Mouse (Mus musculus) bone marrow macrophage, adult 2 months (primary cell): ENCODE results near the gene Med21.

ENCODE experiments used
- CTCF ChIP-seq: IDR thresholded peaks from 2 replicates; pipeline ENCODE4 v1.5.1; 2012; ENCODE audit warnings: low read depth, mild to moderate bottlenecking, low read length, moderate library complexity
- POLR2A ChIP-seq: IDR thresholded peaks from 2 replicates; pipeline ENCODE4 v1.6.1; 2012; ENCODE audit warnings: mild to moderate bottlenecking, low read depth, low read length, borderline replicate concordance

GRCm38 (mm10) chr6:146643184-146643570 lies 830 bp downstream of the Med21 start:
- no peak for TF ChIP-seq POLR2A
- TF ChIP-seq CTCF: no peak
